Mouse (Mus musculus): ENCODE data around the gene Smarcd3.
"Not testable (repeated sequence)": the region's sequence is repeated elsewhere in the genome, so short reads cannot be mapped to it uniquely, and the experiment has no call there.

- not testable (repeated sequence) for TF ChIP-seq CTCF (IDR thresholded peaks at IDR 0.05; ENCODE audit: extremely low read depth, insufficient read length, insufficient replicate concordance, low read depth, low read length); POLR2A (IDR thresholded peaks at IDR 0.05; ENCODE audit: low read depth, low read length)
Measured at GRCm38 (mm10) chr5:24555335-24555734, 68.9 kb downstream of the Smarcd3 start.
